Comparison of ENCODE assay signal across 9 mouse cellular contexts in the genomic region with DNA sequence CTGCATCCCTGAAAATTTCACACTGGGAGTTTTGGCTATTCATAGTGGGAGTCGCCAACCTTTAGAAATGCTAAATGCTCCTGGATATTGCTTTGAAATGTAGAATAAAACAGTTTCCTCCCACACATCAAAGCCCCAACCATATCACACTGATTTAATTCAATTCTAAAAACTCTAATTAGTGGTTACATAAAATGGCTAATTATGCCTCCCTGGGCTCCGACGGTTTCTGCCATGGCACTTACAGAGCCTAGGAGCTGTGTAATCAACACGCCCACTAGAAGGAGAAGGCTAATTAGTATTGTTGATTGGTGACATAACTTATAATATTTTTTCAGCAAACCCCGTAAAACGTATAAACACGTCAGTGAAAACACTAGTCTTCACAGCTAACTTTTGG. TPM values are rescaled to one million over a fixed set of nuclear protein-coding genes. Genes with fewer than 3 reads are reported as not detected.
DNase-seq lines count a peak whose midpoint lies in the region; ATAC-seq and TF ChIP-seq lines count a peak whose summit lies in the region.
"Had no signal": no experiment of that assay in that cellular context is flagged by ENCODE, and none has a peak within 500 bp of the region (broad histone marks: within the 10 kb centered on the region; RNA-seq: fewer than 3 reads in every experiment).

No protein-coding gene starts in this region.

- peak; percentile 54 for ATAC-seq in forebrain, embryonic 16.5 days
- ATAC-seq in liver, embryonic 15.5 days (ENCODE audit: insufficient read depth): no peak

- H3K4me1 ChIP-seq in heart, adult 2 months (ENCODE audit: control insufficient read depth, insufficient read depth, low read length): peaks cover 10% of the 10 kb centered on the region
- peaks cover 68% of the 10 kb centered on the region for H3K4me1 ChIP-seq in E14TG2a.4 (replicated peaks; ENCODE audit: low read depth, low read length)
- H3K4me1 ChIP-seq in forebrain, embryonic 16.5 days (replicated peaks; ENCODE audit: control insufficient read depth, insufficient read depth, low read length): peaks cover 20% of the 10 kb centered on the region
- peaks cover 15% of the 10 kb centered on the region; the same call in 1 of the 2 replicates for H3K4me1 ChIP-seq in liver, embryonic 15.5 days (replicated peaks)

- peak overlapping the region; percentile 69 for H3K4me3 ChIP-seq in heart, adult 2 months
- H3K4me3 ChIP-seq in E14TG2a.4 (replicated peaks; ENCODE audit: low read length): peak overlapping the region; percentile 92
- H3K4me3 ChIP-seq in forebrain, embryonic 16.5 days (replicated peaks; ENCODE audit: low read length): peak overlapping the region; percentile 64
- H3K4me3 ChIP-seq in liver, embryonic 15.5 days (replicated peaks): peak overlapping the region; percentile 63

- peak overlapping the region; percentile 88; the same call in 1 of the 2 replicates for H3K9ac ChIP-seq in heart, adult 2 months (ENCODE audit: low read depth, low read length)
- no peak overlapping the region; the same call in 1 of the 2 replicates for H3K9ac ChIP-seq in forebrain, embryonic 16.5 days (replicated peaks; ENCODE audit: low read depth, low read length)
- H3K9ac ChIP-seq in liver, embryonic 15.5 days: no peak overlapping the region

- WGBS in heart, adult 2 months: 23% methylated on average over 7 of the region's 7 CpGs
- under 1% methylated on average over 7 of the region's 7 CpGs for WGBS in forebrain, embryonic 16.5 days
- WGBS in liver, embryonic 15.5 days (ENCODE audit: insufficient replicate concordance): 17% methylated on average over 7 of the region's 7 CpGs

- peaks cover 5% of the 10 kb centered on the region; the same call in 1 of the 2 replicates for H3K9me3 ChIP-seq in E14TG2a.4 (ENCODE audit: low read length)
- H3K9me3 ChIP-seq in forebrain, embryonic 16.5 days (ENCODE audit: control insufficient read depth, low read length): no peaks in the 10 kb centered on the region
- H3K9me3 ChIP-seq in liver, embryonic 15.5 days (replicated peaks): no peaks in the 10 kb centered on the region

- TF ChIP-seq CTCF in heart, adult 2 months (IDR thresholded peaks at IDR 0.05): no peak
- TF ChIP-seq CTCF in E14TG2a.4 (conservative IDR thresholded peaks at IDR 0.05; ENCODE audit: low read length): no peak

- no peak overlapping the region; the same call in 1 of the 2 replicates for H3K27ac ChIP-seq in heart, adult 2 months
- no peak overlapping the region for H3K27ac ChIP-seq in forebrain, embryonic 16.5 days (ENCODE audit: low read length)
- H3K27ac ChIP-seq in liver, embryonic 15.5 days (replicated peaks): no peak overlapping the region
- H3K27ac ChIP-seq: macrophage had no signal

- no peaks in the 10 kb centered on the region for H3K27me3 ChIP-seq in heart, adult 2 months (ENCODE audit: control insufficient read depth, insufficient read depth, low read length)
- peaks cover 18% of the 10 kb centered on the region for H3K27me3 ChIP-seq in E14TG2a.4 (ENCODE audit: insufficient read depth, low read length)
- H3K27me3 ChIP-seq in forebrain, embryonic 16.5 days (replicated peaks; ENCODE audit: control insufficient read depth, insufficient read depth, low read length): peaks cover 33% of the 10 kb centered on the region
- peaks cover 78% of the 10 kb centered on the region for H3K27me3 ChIP-seq in liver, embryonic 15.5 days

- TF ChIP-seq EP300 in heart, adult 2 months (IDR thresholded peaks at IDR 0.05; ENCODE audit: insufficient read depth, low read depth, low read length): no peak

- no peak for TF ChIP-seq POLR2A in heart, adult 2 months (IDR thresholded peaks at IDR 0.05; ENCODE audit: insufficient read depth, low read depth, low read length)

- DNase-seq in heart, adult 2 months: no peak
- DNase-seq in heart, postnatal 36 days: no peak
- DNase-seq in cerebellum, adult 18-20 months: no peak
- DNase-seq in adrenal gland, postnatal 10 days: no peak
- no peak for DNase-seq in thymus, postnatal 25 days

- intact Hi-C loops in heart, adult 2 months (cut with DNase I): loop anchor here (5.0 kb wide), 1 partner anchor 51 kb away; no protein-coding TSS in a partner anchor
- intact Hi-C loops in heart, postnatal 36 days (cut with DNase I): loop anchor here (5.0 kb wide), 1 partner anchor 36 kb away; no protein-coding TSS in a partner anchor

- H3K36me3 ChIP-seq in heart, adult 2 months (ENCODE audit: control insufficient read depth, insufficient read depth, low read length): no peaks in the 10 kb centered on the region
- H3K36me3 ChIP-seq in E14TG2a.4 (ENCODE audit: insufficient read depth, low read length): no peaks in the 10 kb centered on the region
- H3K36me3 ChIP-seq in forebrain, embryonic 16.5 days (ENCODE audit: control insufficient read depth, insufficient read depth): no peaks in the 10 kb centered on the region
- no peaks in the 10 kb centered on the region for H3K36me3 ChIP-seq in liver, embryonic 15.5 days (replicated peaks)

- peaks cover 5% of the 10 kb centered on the region for H3K79me2 ChIP-seq in heart, adult 2 months (replicated peaks; ENCODE audit: control insufficient read depth, insufficient read depth, low read length)

- peak overlapping the region; percentile 98 for H3K4me2 ChIP-seq in forebrain, embryonic 16.5 days (ENCODE audit: low read length)
- H3K4me2 ChIP-seq in liver, embryonic 15.5 days: peak overlapping the region; percentile 76

RNA-seq across cellular contexts. Expression of gene Vangl1, which starts 1.4 kb away (rescaled TPM):
- total RNA-seq in heart, adult 2 months (2021): 10 to 100 TPM in 1 of 2 experiments, 1 to 10 TPM in 1; 9.7 to 15.9 TPM
- polyA plus RNA-seq in heart, adult 2 months (2012; rRNA removed): 10.6 and 16.8 TPM in 2 replicates
- 10 to 100 TPM; 10.8 to 14.2 TPM for total RNA-seq in heart, postnatal 36 days (2021)
- polyA plus RNA-seq in forebrain, embryonic 16.5 days (2015; fragmentation: Nextera tagmentation; extraction: Ambion mirVana): 6.3 and 8.0 TPM in 2 replicates
- polyA plus RNA-seq in liver, embryonic 15.5 days (2015; fragmentation: Nextera tagmentation; extraction: Ambion mirVana): 57.8 and 65.1 TPM in 2 replicates
- 10 to 100 TPM; 26.9 to 27.9 TPM for total RNA-seq in adrenal gland, postnatal 10 days (2021)
